Mouse (Mus musculus) heart, embryonic 15.5 days (tissue): ENCODE results near the gene Olfr315. TPM values are rescaled to one million over a fixed set of nuclear protein-coding genes. Genes with fewer than 3 reads are reported as not detected.
"Not testable (repeated sequence)": the region's sequence is repeated elsewhere in the genome, so short reads cannot be mapped to it uniquely, and the experiment has no call there.

Experiments used
- ATAC-seq: fragments of 200-750 bp; cut with Nextera tagmentation; replicated peaks from 2 replicates; pipeline ENCODE4 v1.8.0; 2017; ENCODE audit warnings: low read depth, moderate TSS enrichment; ENCODE audit not compliant: insufficient number of reproducible peaks, insufficient read depth, low FRiP score
- H3K27ac ChIP-seq: fragments of 300-500 bp; sonication (generic); 2 replicates; pipeline ENCODE4 v1.5.1; 2015; ENCODE audit warnings: mild to moderate bottlenecking, inconsistent platforms
- H3K27me3 ChIP-seq: fragments of 300-500 bp; sonication (generic); 2 replicates; pipeline ENCODE4 v1.6.1; 2015; ENCODE audit warnings: inconsistent platforms
- H3K36me3 ChIP-seq: fragments of 300-500 bp; sonication (generic); 2 replicates; pipeline ENCODE4 v1.6.1; 2015; ENCODE audit warnings: mild to moderate bottlenecking, inconsistent platforms
- H3K4me1 ChIP-seq: fragments of 300-500 bp; sonication (generic); replicated peaks from 2 replicates; pipeline ENCODE4 v1.6.1; 2015; ENCODE audit warnings: inconsistent platforms
- H3K4me2 ChIP-seq: fragments of 300-500 bp; sonication (generic); 2 replicates; pipeline ENCODE4 v1.6.1; 2015; ENCODE audit warnings: inconsistent platforms, mild to moderate bottlenecking, moderate library complexity
- H3K4me3 ChIP-seq: fragments of 300-500 bp; sonication (generic); 2 replicates; pipeline ENCODE4 v1.5.1; 2015; ENCODE audit warnings: mild to moderate bottlenecking, inconsistent platforms
- H3K9ac ChIP-seq: fragments of 300-500 bp; sonication (generic); 2 replicates; pipeline ENCODE4 v1.6.1; 2015; ENCODE audit warnings: mild to moderate bottlenecking, inconsistent platforms
- H3K9me3 ChIP-seq: fragments of 300-500 bp; sonication (generic); replicated peaks from 2 replicates; pipeline ENCODE4 v1.6.1; 2016; ENCODE audit warnings: inconsistent platforms
- WGBS: fragments of 180-500 bp; shearing (Covaris S2); methylation state at CpG from one replicate; pipeline ENCODE4 v1.1.7; 2015; ENCODE audit warnings: mixed read lengths; 5-methylcytosine and 5-hydroxymethylcytosine counted together
- polyA plus RNA-seq: library from polyadenylated mRNA; unstranded; fragments of >200 nt; fragmentation: Nextera tagmentation; extraction: Ambion mirVana; gene quantifications from 2 replicates; pipeline ENCODE4 v1.2.1, GENCODE M21; 2015

Olfr315 gene
- polyA plus RNA-seq, 1 experiment from 2014 or later: not detected

- no peak for ATAC-seq
- Histone ChIP-seq H3K27me3 (no peaks in the 10 kb centered on the region), H3K4me1 (no peaks in the 10 kb centered on the region), H3K36me3 (no peaks in the 10 kb centered on the region), H3K4me3 (no peak overlapping the region), H3K27ac (no peak overlapping the region), H3K9ac (no peak overlapping the region), H3K4me2 (no peak overlapping the region), H3K9me3 (no peaks in the 10 kb centered on the region)
- 27% methylated on average over 3 of the region's 3 CpGs for WGBS
Measured at GRCm38 (mm10) chr11:58789532-58789931, 16.5 kb downstream of the Olfr315 start.

DNA sequence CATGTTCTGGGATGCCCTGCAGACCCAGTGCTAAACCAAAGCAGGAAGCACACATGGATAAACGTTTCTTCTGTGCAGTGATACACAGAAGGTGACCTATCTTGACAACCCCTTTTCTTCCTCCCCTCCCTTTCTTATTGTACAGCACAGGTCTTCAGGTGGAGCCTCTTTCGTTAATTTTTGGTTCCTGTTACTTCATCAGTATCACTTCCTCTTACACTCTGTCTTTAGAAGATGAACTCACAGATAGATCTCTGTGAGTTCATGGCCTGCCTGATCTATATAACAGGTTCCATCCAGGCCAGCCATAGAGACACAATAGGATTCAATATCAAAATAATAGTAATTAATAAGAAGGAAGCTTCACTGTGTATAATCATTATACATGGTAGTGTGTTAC lies 17.1 kb downstream of the Olfr315 start:
- no peaks in the 10 kb centered on the region for H3K27me3 ChIP-seq
- no peak for ATAC-seq
- no peak overlapping the region for H3K4me2 ChIP-seq
- H3K4me3 ChIP-seq: no peak overlapping the region
- no peaks in the 10 kb centered on the region for H3K36me3 ChIP-seq
- WGBS: 38% methylated on average over 2 of the region's 2 CpGs
- no peaks in the 10 kb centered on the region for H3K9me3 ChIP-seq
- H3K4me1 ChIP-seq: no peaks in the 10 kb centered on the region
- no peak overlapping the region for H3K27ac ChIP-seq
- H3K9ac ChIP-seq: no peak overlapping the region

DNA sequence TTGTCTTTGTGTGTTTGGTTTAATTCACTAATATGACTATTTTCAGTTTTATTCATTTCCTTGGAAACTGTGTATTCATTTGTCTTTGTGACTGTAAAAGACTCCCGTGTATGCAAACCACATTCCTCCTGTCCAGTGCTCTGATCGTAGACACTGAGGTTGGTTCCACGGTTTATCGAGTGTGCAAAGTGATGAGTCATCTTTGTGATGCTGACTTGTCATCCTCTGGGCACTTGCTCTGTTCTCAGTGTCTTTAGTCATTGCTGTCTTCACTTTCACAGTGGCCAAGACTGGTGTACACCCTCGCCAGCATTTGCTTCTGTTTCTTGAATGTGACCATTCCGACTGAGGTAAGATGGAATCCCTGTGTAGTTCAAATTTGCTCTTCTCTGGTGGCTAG lies 17.7 kb downstream of the Olfr315 start:
- no peak overlapping the region for H3K27ac ChIP-seq
- 63% methylated on average over 6 of the region's 6 CpGs for WGBS
- no peaks in the 10 kb centered on the region for H3K27me3 ChIP-seq
- no peaks in the 10 kb centered on the region for H3K4me1 ChIP-seq
- no peak for ATAC-seq
- H3K4me3 ChIP-seq: no peak overlapping the region
- H3K36me3 ChIP-seq: no peaks in the 10 kb centered on the region
- no peaks in the 10 kb centered on the region for H3K9me3 ChIP-seq
- H3K9ac ChIP-seq: no peak overlapping the region
- H3K4me2 ChIP-seq: no peak overlapping the region

- no peak for ATAC-seq
- Histone ChIP-seq H3K4me1 (no peaks in the 10 kb centered on the region), H3K27ac (no peak overlapping the region)
Measured at GRCm38 (mm10) chr11:58795856-58796255, 22.9 kb downstream of the Olfr315 start.

DNA sequence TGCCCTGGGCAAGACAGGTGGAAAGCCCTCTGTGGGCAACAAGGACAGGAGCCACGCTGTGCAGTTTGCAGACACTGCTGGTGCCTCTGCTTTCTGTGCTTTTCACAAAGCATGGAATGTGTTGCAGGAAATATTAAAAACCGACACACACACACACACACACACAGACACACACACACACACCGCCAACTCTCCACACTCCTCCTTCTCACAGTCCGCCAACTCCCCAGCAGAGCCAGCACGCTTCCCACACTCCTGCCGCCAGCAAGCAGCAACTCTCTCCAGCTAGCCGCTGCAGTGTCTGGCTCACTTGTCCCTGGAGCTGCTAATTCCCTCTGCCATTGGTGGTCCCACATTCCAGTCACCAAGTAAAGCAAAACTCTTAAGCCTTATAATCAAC lies 23.9 kb downstream of the Olfr315 start:
- Histone ChIP-seq H3K4me1 (peaks cover 2% of the 10 kb centered on the region; the same call in 1 of the 2 replicates), H3K4me2 (no peak overlapping the region), H3K9ac (no peak overlapping the region), H3K27me3 (no peaks in the 10 kb centered on the region), H3K4me3 (no peak overlapping the region), H3K9me3 (no peaks in the 10 kb centered on the region), H3K36me3 (no peaks in the 10 kb centered on the region), H3K27ac (no peak overlapping the region)
- WGBS: 54% methylated on average over 7 of the region's 7 CpGs
- no peak for ATAC-seq

More at GRCm38 (mm10) chr11:58795856-58796255, 22.9 kb downstream of the Olfr315 start:
- Histone ChIP-seq H3K4me2 (no peak overlapping the region), H3K9ac (no peak overlapping the region), H3K36me3 (no peaks in the 10 kb centered on the region), H3K27me3 (no peaks in the 10 kb centered on the region), H3K9me3 (no peaks in the 10 kb centered on the region), H3K4me3 (no peak overlapping the region)
- WGBS: 78% methylated on average over 2 of the region's 2 CpGs

- H3K27me3 ChIP-seq: no peaks in the 10 kb centered on the region
- WGBS: 71% methylated on average over 5 of the region's 5 CpGs
- H3K4me3 ChIP-seq: no peak overlapping the region
- no peaks in the 10 kb centered on the region for H3K36me3 ChIP-seq
- no peak overlapping the region for H3K4me2 ChIP-seq
- peaks cover 5% of the 10 kb centered on the region; the same call in 1 of the 2 replicates for H3K4me1 ChIP-seq
- no peak for ATAC-seq
- H3K27ac ChIP-seq: no peak overlapping the region
- no peak overlapping the region for H3K9ac ChIP-seq
- no peaks in the 10 kb centered on the region for H3K9me3 ChIP-seq
Measured at GRCm38 (mm10) chr11:58799747-58800146, 26.8 kb downstream of the Olfr315 start.

GRCm38 (mm10) chr11:58801558-58802228 lies 28.7 kb downstream of the Olfr315 start, which contains the start of gene Fam183b:
Gene Fam183b, minus strand, starts transcription at chr11:58801960.
- WGBS: 31% methylated on average over 14 of the region's 14 CpGs
- Histone ChIP-seq H3K36me3 (no peaks in the 10 kb centered on the region), H3K4me2 (peak within 1 kb of the TSS; percentile 15; the same call in 1 of the 2 replicates), H3K9ac (no peak within 1 kb of the TSS), H3K4me1 (peaks cover 5% of the 10 kb centered on the region; the same call in 1 of the 2 replicates), H3K9me3 (no peaks in the 10 kb centered on the region), H3K4me3 (no peak within 1 kb of the TSS), H3K27ac (no peak within 1 kb of the TSS), H3K27me3 (no peaks in the 10 kb centered on the region)
- ATAC-seq: peak; percentile 55; the same call in 1 of the 2 replicates

DNA sequence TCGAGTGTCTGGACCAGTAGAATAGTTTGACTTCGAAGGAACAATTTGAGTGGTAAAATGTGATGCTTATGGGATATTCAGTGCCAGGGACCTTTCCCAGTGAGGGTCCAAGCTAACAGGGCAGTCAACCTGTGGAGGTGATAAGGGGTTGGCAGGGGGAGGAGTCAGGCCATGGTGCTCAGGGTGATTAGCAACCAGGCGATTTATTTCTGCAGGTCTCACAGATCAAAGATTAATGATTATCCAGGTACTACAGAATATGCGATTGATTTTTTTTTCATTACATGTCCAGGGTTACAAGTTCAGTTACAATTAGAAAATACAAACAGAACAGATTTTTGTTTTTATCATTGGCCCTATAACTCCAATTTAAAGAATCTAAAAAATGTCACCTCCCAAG lies 30.9 kb downstream of the Olfr315 start:
- no peak overlapping the region for H3K4me3 ChIP-seq
- no peaks in the 10 kb centered on the region for H3K9me3 ChIP-seq
- H3K27me3 ChIP-seq: no peaks in the 10 kb centered on the region
- H3K4me2 ChIP-seq: no peak overlapping the region
- ATAC-seq: no peak
- no peak overlapping the region for H3K27ac ChIP-seq
- H3K9ac ChIP-seq: no peak overlapping the region
- H3K4me1 ChIP-seq: peaks cover 5% of the 10 kb centered on the region; the same call in 1 of the 2 replicates
- WGBS: 69% methylated on average over 4 of the region's 4 CpGs
- no peaks in the 10 kb centered on the region for H3K36me3 ChIP-seq

- H3K4me3 ChIP-seq: no peak overlapping the region
- peaks cover 5% of the 10 kb centered on the region; the same call in 1 of the 2 replicates for H3K4me1 ChIP-seq
- no peak overlapping the region for H3K9ac ChIP-seq
- H3K36me3 ChIP-seq: no peaks in the 10 kb centered on the region
- ATAC-seq: no peak
- no peak overlapping the region for H3K27ac ChIP-seq
- no peak overlapping the region for H3K4me2 ChIP-seq
- H3K9me3 ChIP-seq: no peaks in the 10 kb centered on the region
- no peaks in the 10 kb centered on the region for H3K27me3 ChIP-seq
- WGBS: 55% methylated on average over 2 of the region's 2 CpGs
Measured at GRCm38 (mm10) chr11:58804393-58804792, 31.4 kb downstream of the Olfr315 start.

- no peaks in the 10 kb centered on the region for H3K36me3 ChIP-seq
- no peak overlapping the region for H3K9ac ChIP-seq
- no peak overlapping the region for H3K4me2 ChIP-seq
- WGBS: 16% methylated on average over 1 of the region's 1 CpGs
- H3K27me3 ChIP-seq: no peaks in the 10 kb centered on the region
- H3K9me3 ChIP-seq: no peaks in the 10 kb centered on the region
- no peak overlapping the region for H3K4me3 ChIP-seq
- no peaks in the 10 kb centered on the region for H3K4me1 ChIP-seq
- ATAC-seq: no peak
- no peak overlapping the region for H3K27ac ChIP-seq
Measured at GRCm38 (mm10) chr11:58812001-58812400, 39.0 kb downstream of the Olfr315 start.

DNA sequence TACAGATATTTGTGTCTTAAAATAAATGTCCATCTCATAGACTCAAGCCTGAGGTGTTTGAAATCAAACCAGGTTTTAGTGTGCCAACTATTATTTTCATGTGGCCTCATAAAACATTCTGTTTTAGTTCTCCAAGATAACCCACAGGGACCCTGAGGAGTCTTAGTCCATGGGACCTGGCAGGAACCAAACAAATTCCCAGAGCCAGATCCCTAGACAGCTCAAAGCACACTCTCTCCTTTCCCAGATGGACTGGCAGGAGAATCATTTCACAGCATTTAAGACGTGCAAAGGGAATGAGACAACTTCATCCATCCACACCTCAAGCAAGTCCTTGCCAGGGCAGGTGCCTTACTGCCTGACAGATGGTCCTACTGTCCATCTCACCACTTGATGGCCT lies 41.7 kb downstream of the Olfr315 start, which contains the start of gene Olfr313:
Olfr313 (plus strand) TSS at position 301 of the 400 bp plus-strand sequence.
- not testable (repeated sequence) for H3K9me3 ChIP-seq, H3K4me1 ChIP-seq, H3K4me2 ChIP-seq, H3K27ac ChIP-seq, H3K4me3 ChIP-seq, H3K27me3 ChIP-seq, ATAC-seq, H3K9ac ChIP-seq, H3K36me3 ChIP-seq
- 50% methylated on average over 1 of the region's 1 CpGs for WGBS

DNA sequence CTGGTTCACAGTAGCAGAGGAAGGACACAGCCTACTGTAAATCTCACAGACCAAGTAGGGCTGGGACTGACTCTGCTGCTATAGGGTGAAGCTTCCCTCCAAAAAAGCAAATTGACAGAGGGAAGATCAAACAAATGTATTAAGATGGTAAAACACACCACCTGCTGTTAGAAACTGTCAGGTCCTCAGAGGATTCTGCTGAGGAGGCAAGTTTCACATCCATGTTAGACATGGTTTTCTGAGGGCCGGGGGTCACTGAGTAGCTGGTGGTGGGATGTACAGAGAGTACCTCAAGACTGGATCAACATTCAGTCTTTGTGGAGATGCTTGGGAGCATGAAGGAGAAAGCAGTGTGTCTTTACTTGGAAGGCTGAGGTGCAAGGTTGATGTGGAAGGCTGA lies 42.7 kb downstream of the Olfr315 start:
- no peaks in the 10 kb centered on the region for H3K36me3 ChIP-seq
- H3K27ac ChIP-seq: no peak overlapping the region
- no peak for ATAC-seq
- H3K9ac ChIP-seq: no peak overlapping the region
- WGBS: 81% methylated on average over 1 of the region's 1 CpGs
- H3K27me3 ChIP-seq: no peaks in the 10 kb centered on the region
- H3K4me2 ChIP-seq: no peak overlapping the region
- no peak overlapping the region for H3K4me3 ChIP-seq
- H3K4me1 ChIP-seq: no peaks in the 10 kb centered on the region
- no peaks in the 10 kb centered on the region for H3K9me3 ChIP-seq
